Mouse (Mus musculus): ENCODE data around the gene Pprc1. TPM values are rescaled to one million over a fixed set of nuclear protein-coding genes. Genes with fewer than 3 reads are reported as not detected.
A peak's percentile ranks its signal among the peaks of the same experiment; 100 is the strongest.

The Pprc1 gene
- total RNA-seq, 2 experiments from 2014 or later, result 12.5 to 13.7 TPM

DNA sequence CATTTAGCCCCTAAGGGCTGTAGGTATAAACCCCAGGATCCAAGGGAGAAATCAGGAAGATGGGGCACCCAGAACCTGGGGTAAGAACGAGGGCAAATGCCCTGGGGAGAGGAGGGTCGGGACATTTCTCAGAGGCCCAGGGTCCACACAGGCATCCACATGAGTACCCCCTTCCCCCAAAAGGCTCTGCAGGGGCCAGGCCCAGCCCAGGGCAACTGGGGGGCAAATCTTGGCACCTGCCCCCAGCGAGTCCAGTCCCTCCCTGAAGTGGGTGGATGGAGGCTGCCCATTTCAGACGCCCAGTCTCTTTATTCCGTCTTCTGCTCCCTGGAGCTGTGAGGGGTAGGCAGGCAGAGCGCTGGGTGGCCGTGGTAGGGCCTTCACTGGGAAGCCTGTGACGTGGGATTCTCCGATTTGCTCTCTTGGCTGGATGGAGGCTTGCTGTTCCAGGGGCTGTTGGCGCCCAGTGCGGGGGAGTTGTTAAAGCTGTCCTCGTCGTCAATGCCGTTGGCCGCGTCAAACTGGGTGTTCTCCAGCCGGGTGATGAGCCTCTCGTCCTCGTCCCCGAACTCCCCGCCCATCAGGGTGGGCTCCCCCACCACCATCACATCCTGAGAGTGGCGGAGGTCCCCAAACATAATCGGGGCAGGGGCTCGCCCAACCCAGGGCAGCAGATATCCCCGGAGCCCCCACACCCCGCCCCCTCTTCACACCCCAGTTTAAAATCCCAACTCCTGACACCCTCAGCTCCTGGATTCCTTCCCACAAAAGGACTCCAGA is 11.8 kb upstream of the Pprc1 start:
- no peak for DNase-seq

DNA sequence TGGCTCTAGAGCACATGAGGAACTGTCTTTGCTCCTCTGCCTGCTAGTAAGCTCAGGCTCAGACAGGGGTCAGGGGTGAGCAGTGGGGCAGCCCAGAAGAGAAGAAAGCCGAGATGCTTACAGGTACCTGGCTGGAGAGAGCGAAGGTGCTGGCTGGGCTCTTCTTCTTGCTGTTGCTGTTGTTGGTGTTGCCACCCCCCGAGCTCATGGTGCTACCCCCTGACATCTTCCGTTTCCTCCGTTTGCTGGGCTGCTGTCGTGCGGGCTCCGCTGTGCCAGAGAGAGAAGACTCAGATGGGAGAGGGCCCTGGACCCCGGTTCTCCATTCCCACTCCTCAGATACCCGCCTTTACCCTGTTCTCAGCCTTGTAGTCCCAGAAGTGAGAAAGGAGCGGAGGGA is 10.8 kb upstream of the Pprc1 start:
- no peak for DNase-seq

DNA sequence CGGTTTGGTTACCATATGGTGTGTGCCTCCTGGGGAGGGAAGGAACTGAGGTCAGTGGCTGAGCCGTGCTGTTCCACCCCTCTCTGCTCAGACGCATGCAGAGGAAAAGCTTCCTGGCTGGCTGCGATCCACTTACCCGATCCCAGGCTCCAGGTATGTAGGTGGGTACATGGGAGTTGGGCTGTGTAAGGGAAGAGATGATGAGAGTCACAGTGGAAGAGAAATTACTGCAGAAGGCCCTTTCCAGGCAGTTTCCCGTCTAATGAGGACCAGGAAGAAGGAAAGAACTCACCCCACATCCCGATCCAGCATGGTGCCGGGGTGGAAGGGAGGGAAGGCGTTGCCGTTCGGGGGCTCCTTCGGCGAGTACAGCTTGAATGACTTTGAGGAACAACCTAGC is 8.7 kb upstream of the Pprc1 start:
- DNase-seq, result no peak

DNA sequence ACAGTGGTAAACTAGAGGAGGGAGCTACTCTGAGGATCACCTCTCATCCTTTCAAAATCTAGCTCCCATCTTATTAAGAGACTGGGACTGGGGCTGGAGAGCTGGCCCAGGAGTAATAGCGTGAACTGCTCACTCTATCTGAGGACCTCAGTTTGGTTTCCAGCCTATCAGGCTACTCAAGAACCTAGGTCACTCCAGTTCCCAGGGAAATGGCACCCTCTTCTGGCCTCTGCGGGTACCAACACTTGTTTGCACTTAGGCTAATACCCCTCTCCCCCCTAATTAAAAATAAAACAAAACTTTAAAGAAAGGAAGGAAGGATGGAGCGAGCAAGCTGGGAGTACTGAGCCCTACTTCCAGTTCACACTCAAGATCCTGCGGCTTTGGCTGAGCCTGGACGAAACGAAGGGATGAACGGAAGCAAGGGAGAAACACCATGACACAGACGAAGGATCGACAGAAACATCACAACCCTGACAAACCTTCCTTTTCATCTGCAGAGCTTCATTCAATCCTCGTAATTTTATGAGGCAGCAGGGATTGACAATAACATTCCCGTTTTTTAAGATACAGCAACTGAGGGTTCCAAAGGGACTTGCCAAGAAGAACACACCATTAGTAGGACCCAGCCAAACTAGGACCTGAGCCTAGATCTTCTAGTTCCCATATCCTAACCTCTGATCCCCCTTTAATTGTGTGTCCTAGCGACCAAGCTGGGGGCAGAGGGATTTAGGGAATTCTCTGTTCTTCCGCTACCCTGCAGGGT is 8.0 kb upstream of the Pprc1 start:
- no peak for DNase-seq

DNA sequence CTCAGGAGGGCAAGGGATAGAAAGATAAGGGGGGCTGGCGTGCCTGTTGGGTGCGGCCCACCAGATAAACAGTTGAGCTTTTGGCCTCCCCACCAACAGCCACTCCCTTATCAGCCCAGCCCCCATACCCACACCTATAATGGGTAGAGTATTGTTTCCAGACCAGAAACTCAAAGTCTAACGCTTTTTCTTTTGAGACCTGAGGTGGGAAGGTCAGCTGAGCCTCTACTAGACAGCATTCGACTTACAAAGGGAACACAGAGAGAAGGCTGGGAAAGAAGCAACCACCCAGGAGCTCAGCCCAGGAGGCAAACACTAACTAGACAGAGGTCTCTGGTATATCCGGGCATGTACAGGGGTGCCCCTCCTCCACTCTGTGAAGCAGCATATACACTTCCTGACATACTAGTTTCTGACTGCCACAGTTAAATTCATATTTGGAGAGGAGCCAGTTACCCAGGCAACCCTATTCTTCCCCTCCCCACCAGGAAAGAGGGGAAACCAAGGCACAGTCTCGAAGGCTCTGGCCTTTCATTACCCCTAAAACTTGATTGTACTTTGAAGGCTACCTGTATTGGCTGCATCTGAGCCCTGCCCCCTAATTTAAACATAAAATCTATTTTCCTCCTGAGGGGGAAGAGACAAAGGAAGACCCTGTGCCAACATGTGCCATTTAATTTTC is 7.3 kb upstream of the Pprc1 start:
- DNase-seq, result no peak

DNA sequence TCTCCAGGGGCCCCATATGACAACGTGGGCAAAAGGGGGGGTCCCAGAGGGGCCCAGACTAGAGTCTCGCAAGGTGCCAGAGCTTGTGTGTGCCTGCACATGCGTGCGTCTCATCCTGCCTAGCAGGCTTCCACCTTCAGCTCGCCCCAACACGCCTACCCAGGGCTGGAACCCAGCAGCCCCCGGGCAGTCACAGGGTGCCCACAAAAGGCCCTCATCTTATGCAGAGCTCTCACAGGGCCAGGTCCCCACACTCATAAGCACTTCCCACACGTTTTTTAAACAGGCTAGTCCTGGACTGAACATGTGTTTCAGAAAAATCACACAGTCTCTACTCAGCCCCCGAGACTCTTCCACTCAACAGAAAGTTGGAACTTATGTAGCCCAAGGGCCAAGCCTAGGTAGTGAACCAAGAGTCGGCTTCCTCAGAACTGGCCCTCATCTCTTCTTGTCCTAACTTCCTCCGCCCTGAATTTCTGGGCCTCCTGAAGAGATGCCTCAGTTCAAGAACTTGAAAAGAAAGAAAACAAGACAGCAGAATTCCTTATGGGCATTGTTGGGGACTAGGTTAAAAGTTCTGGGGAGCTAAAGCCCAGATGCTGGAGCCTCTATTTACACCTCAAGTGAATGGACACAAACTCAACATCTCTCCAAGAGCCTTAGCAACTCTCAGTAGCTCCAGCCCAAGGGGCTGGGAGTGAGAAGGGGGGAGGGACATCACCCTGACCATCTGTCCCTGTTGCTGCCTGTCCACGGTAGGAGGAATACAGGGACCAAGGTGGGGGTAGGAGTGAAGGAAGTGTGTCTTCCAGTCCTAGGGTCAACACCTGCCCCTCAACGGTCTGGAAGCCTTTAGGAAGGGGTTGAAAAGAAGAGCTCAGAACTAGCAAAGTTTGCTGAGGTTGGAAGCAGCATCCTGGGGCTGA is 6.5 kb upstream of the Pprc1 start:
- no peak for DNase-seq

DNA sequence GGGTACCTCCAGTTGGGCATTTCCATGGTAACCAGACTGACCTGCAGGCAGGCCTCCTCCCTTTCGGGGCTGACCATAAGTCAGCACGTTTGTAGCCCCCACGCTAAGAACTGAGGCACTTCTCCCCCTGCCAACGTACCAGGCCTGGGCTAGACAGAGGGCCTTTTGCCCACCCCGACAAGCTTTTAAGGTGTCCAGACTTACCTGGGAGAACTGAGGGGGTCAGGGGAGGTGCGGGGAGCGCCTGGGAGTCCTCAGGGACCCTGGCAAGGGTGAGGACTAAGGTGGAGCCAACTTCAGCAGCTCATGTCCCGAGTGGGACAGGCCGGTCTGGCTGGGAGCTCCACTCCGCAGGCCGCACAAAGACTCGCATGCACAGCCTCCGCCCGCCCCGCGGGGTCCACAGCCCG is 5.8 kb upstream of the Pprc1 start:
- no peak for DNase-seq

DNA sequence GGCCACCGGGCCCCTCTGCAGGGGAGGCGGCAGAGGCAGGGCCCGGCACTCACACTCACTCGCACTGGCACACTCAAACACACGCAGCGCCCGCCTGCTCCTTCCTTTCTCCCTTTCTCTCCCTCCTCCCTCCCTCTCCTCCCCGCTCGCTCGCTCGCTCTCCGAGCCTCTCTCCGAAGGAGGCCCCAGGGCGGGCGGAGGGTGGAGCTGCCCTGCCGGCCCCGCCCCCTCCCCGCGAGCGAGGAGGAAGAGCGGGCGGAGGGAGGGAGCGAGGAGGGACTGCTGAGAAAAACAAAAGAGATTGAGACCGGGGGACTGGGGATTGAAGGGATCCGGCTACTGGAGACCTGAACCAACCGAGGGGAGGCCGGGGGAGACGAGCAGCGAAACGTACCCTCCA is 5.2 kb upstream of the Pprc1 start:
- DNase-seq, result peak; percentile 92

DNA sequence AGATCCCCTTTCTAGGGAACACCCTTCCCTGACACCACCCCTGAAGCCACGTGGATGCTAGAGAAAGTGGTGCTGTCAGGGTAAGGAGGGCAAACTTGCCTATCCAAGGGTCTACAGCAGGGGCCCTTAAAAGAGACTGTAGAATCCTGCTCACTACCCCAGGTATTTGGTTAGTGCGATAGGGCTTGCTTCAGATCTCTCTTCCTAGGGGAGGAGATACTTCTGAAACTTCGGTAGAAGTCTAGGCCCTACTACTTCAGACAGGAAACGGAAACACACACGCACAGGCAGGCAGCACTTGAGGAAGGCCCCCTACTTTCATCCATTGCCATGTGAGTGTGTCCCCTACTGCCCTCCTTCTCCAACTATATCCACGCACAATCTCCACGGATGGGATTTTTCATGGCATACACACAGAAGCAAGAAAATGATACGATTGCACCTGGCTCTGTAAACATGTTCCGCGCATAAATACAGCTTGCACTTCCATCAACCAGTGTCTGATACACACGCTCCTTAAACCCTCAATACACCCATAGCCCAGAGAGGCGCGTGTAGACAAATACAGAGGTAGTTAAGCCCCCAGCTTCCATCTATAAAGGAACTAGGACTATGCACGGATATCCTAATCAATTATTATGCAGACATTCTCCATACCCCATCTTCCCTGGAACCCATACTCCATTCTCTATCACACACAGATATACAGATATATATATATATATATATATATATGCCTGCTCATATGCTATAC is 4.4 kb upstream of the Pprc1 start:
- DNase-seq, result no peak

DNA sequence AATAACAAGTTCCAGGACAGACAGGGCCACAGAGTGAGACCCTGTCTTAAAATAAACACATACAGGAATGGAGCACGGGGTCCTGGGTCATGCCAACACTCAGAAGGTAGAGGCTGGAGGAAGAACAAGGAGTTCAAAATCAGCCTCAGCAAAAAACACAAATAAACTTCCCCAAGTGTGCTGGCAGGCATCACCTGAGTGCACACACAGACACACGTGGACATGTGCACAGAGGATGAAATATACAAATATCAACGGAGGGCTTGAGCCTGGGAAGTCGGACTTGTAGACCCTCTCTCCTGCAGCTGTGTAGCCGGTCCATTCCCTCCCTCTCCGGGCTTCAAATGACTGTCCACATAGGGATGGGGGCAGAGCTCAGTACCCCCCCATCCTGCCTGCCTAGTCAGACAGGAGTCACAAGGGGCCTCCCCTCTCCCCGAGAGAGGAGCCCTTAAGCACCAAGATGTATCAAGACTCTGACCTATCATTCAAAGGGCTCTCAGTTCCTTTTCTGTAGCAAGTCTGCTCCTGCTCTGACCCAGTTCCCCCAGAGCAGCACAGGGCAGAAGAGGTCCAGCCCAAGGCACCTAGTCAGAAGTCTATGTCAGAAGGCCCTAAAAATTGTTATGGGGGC is 3.3 kb upstream of the Pprc1 start:
- DNase-seq, result no peak

DNA sequence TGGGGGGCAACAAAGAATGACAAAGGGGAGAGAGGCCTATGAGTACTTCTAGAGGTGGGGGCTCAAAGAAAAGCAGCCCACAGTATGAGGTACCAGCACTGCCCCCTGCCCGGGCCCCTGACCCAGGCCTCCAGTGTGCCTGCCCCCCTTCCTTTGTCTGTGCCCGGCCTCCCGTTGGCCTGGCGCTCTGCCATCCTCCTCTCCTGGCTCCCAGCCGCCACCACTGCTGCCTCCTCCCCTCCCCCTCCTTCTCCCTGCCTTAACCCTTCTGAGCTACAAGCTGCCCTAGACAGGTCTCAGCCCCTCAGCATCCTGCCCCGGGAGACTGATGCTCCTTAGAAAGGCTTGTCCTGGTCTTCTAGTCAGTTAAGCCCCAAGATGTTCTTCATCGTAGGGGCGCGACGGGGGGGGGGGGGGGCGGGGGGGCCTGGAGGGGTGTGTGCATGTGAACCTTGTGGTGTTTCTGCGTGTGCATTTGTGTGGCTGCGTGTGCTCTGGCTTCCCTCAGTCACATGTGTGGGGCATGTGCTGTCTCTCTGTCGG is 2.7 kb upstream of the Pprc1 start:
- peak; percentile 72 for DNase-seq

DNA sequence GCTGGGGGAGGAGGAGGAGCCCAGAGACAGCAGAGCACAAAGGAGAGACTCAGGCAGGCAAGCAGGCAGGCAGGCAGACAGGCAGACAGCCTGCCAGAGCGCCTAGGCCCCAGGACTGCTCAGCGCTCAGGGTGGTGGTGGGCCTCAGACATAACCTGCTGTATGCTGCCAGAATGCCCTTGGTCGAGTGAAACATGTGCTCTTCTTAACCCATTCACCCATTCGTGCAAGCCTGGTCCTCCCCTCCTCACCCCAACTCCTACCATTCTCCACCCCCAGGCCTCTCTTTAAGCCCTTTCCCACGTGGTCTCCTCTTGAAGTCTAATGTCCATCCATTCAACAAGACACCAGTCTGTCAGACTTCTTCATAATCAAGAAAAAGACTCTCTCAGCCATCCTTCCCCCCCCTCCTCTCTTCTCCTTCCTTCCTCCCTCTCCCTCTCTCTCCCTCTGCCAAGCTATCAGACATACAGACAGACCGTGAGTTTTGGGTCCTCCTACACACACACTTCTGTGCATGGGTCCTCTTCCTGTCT is 2.1 kb upstream of the Pprc1 start:
- DNase-seq, result no peak

DNA sequence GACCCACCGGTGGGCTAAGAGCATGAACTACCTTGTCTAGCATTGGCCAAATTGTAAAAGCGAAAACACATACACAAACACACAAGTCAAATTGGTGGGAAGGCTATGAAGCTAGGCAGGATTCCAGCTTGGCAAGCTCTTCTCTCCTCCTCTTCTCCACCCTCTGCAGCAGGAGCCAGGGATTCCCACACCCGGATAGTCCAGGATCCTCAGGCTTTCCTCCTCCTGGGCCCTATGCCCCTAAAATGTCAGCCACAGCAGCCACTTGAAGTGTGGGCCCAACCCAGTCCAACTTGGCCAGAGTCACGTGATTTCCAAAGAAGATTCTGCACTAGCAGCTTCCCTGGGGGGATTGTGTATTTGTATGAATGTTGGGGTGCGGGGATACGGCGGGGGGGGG is 1.3 kb upstream of the Pprc1 start:
- peak; percentile 46 for DNase-seq

DNA sequence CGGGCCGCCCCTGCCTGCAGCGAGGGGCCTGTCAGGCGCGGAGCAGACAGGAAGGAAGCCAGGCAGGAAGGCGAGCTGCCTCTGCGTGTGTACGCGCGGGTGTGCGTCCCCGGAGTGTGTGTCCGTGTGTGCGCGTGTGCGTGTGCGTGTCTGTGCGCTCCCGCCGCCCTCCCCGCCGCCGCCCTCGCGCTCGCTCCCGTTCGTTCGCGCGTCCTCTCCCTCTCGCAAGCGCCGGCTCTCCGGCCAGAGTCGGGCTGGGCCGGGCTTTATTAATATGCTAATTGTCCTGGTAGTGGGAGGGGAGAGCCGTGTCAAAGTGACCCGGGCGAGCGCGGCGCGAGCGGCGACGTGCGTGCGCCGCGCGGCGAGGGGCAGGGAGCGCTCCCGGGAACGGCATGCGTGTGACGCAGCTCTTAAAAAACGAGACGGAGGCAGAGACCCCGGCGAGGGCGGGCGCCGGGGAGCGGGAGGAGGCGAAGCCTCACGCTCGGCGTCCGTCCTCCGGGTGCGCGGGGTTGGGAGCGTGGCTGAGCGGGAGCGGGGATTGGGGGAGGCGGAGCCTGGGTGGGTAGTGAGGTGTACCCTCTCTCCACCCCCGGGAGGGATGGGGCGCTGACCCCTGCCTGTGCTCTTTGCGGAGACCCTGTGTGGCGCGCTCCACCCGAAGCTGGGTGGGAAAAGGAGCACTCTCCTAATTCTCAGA is 458 bp downstream of the Pprc1 start, which contains the start of gene Ldb1:
Ldb1 (minus strand) TSS at position 222 of the 703 bp plus-strand sequence.
- DNase-seq, result peak; percentile 87

DNA sequence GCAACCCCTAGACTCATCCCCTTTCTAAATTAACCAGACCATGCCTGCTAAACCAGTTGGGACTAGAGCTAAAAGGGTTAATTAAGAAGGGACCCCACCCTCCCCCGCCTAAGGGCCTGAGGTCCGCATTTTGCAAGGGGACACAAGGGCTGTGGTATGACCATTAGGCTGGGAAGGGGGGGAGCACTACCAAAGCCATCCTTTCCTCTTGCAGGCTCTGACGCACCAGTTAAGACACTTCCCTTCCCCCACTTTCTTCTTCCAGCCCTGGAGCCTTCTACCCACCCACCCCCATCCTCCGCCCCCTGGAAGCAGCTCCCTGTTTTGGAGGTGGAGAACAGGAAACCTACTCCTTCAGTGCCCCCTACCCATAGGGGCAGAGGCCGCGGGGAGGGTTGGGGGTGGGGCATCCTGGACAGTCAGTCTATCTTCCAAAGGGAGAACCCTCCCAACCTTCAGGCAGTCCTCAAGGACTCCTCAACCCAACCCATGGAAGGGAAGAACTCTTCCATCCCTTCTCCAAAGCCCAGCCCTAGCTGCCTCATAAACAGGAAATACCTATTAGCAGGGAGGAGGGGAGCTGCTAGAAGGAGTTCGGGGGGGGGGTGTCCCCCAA is 1.1 kb downstream of the Pprc1 start:
- peak; percentile 71 for DNase-seq

DNA sequence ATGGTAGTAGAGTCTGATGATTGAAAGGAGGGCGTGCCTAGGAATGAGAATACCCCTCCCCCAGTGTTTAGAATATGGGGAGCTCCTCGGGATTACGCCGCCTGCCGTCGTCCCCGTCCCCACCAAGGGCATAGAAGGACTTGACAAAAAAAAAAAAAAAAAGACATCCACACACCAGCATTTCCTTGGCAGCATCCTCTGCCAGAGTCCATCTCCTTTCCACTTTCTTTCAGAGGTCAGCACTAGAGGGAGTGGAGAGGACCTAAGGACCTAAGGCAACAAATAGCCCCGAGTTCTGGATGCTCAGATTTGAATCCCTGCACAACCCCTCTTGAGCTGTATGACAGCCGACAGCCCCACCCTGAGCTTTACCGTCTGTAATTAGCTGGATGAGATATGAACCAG is 1.9 kb downstream of the Pprc1 start:
- DNase-seq, result no peak

DNA sequence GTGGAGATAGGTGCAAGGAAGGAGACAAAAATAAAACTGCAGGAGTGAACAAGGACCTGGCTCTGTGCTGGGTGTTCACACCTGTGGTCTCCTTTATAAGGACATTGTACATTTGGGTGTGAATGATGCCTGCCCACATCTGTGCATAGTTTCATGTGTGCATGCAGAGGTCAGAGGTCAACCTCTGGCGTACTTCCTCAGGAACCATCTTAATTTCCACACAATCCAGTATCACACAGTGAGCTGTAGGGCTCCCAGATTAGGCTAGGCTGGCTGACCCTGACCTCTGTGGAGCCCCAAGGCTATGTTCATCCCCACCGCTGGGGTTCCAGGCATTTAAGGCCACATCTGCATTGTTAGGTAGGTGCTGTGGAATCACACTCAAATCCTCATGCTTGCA is 2.7 kb downstream of the Pprc1 start:
- DNase-seq, result no peak

DNA sequence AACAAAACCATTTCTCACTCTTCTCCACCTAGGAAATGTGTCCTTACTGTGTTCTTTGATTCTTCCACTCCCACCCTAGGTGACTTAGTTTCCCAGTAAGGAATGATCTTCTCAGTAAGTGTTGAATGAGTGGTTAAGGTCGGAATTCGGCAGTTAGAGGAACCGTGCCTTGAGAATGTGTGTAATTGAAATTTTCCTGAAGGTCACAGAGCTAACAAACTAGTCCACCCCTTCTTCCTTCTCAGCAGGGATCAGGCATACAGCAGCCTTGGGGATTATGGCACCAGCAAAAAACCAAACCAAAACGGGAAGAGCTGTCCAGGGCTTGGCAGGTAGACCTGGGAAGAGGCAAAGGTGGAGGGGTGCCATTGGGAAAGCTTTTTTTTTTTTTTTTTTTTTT is 4.4 kb downstream of the Pprc1 start:
- no peak for DNase-seq

DNA sequence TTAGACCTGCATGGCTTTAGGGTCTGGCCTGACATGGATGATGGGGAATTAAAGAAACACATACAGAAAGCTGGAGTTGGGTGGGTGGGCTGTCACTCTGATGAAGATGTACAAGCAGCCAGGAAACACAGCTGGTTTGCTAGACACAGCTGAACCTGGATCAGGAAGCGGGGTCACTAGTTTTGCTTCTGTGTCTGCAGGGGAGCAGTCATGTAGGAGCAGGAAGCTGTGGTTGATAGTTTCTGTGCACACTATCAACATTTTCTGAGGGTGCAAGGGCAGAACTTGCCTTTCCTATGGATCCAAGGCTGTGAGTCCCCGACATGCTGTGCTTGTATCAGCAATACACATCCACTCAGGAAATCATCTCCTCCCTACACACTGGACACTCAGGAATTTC is 5.8 kb downstream of the Pprc1 start:
- no peak for DNase-seq

All from gastrocnemius, postnatal 25 days (tissue).